Mouse (Mus musculus) left cerebral cortex, postnatal 10 days (tissue): ENCODE measurements around the gene Dnaja4. TPM values are rescaled to one million over a fixed set of nuclear protein-coding genes. Genes with fewer than 3 reads are reported as not detected.
"Not testable (repeated sequence)": the region's sequence is repeated elsewhere in the genome, so short reads cannot be mapped to it uniquely, and the experiment has no call there.

Source experiments
- DNase-seq, 2 experiments: peaks; one replicate each; pipeline ENCODE4 v3.0.0; 2021 to 2022; ENCODE audit warnings: low spot score in 2 of 2, mixed read lengths in 1 of 2; ENCODE audit errors: extremely low spot score in 1 of 2
- intact Hi-C: fragments of 180-260 bp; cut with DNase I; formaldehyde crosslinking; loops from one replicate; pipeline ENCODE4 v1.15.1; 2025
- total RNA-seq, 2 experiments: library from RNA; stranded (reverse); gene quantifications; 2 replicates each; pipeline ENCODE4 v1.2.3; 2021

The Dnaja4 gene
- total RNA-seq, 2 experiments from 2014 or later, result 13.6 to 14.4 TPM

GRCm38 (mm10) chr9:54690697-54691096 lies 8.0 kb upstream of the Dnaja4 start:
- DNase-seq, intact Hi-C loops: not testable (repeated sequence)

GRCm38 (mm10) chr9:54691241-54691805 lies 7.3 kb upstream of the Dnaja4 start:
- intact Hi-C loops, DNase-seq: not testable (repeated sequence)

GRCm38 (mm10) chr9:54699087-54699344 lies 343 bp downstream of the Dnaja4 start:
- no peak for DNase-seq
- intact Hi-C loops, result no loop called here

- intact Hi-C loops, result no loop called here
- DNase-seq, result peak; percentile 65 to 91
These were observed 886 bp downstream of the Dnaja4 start for GRCm38 (mm10) chr9:54699345-54700173.

- DNase-seq, result peak in 1 of 2 experiments; percentile 26
- intact Hi-C loops, result no loop called here
These were observed 1.5 kb downstream of the Dnaja4 start for GRCm38 (mm10) chr9:54700174-54700475.

- intact Hi-C loops, result no loop called here
- no peak for DNase-seq
These were observed 2.1 kb downstream of the Dnaja4 start for GRCm38 (mm10) chr9:54700746-54701145.

- no peak for DNase-seq
- intact Hi-C loops, result no loop called here
These were observed 3.9 kb downstream of the Dnaja4 start for GRCm38 (mm10) chr9:54702581-54702980.

- no peak for DNase-seq
These were observed 5.7 kb downstream of the Dnaja4 start for GRCm38 (mm10) chr9:54704361-54704760.

GRCm38 (mm10) chr9:54705561-54705960 lies 6.9 kb downstream of the Dnaja4 start:
- DNase-seq, result no peak
- intact Hi-C loops, result no loop called here

More at GRCm38 (mm10) chr9:54704361-54704760, 5.7 kb downstream of the Dnaja4 start:
- intact Hi-C loops, result no loop called here

GRCm38 (mm10) chr9:54707288-54707999 lies 8.8 kb downstream of the Dnaja4 start:
- intact Hi-C loops, result no loop called here
- DNase-seq, result no peak

- intact Hi-C loops, result no loop called here
- no peak for DNase-seq
These were observed 9.4 kb downstream of the Dnaja4 start for GRCm38 (mm10) chr9:54708085-54708484.

GRCm38 (mm10) chr9:54715776-54716175 lies 17.1 kb downstream of the Dnaja4 start:
- intact Hi-C loops, result no loop called here
- no peak for DNase-seq

GRCm38 (mm10) chr9:54717527-54717926 lies 18.9 kb downstream of the Dnaja4 start:
- no peak for DNase-seq
- intact Hi-C loops, result no loop called here

- DNase-seq, result no peak
- intact Hi-C loops, result loop anchor here (10.0 kb wide), 1 partner anchor 173 kb away; no protein-coding TSS in a partner anchor
These were observed 23.5 kb downstream of the Dnaja4 start for GRCm38 (mm10) chr9:54722156-54722555.

- no peak for DNase-seq
- intact Hi-C loops, result loop anchor here (10.0 kb wide), 1 partner anchor 172 kb away; no protein-coding TSS in a partner anchor
These were observed 23.9 kb downstream of the Dnaja4 start for GRCm38 (mm10) chr9:54722596-54722995.

- intact Hi-C loops, result loop anchor here (10.0 kb wide), 1 partner anchor 168 kb away; no protein-coding TSS in a partner anchor
- no peak for DNase-seq
These were observed 27.6 kb downstream of the Dnaja4 start for GRCm38 (mm10) chr9:54726315-54726714.

GRCm38 (mm10) chr9:54732122-54732521 lies 33.4 kb downstream of the Dnaja4 start:
- DNase-seq, result no peak
- intact Hi-C loops, result no loop called here

GRCm38 (mm10) chr9:54733921-54734638 lies 35.4 kb downstream of the Dnaja4 start, which contains the start of gene Wdr61:
TSS of gene Wdr61 (minus strand) at chr9:54734519.
- intact Hi-C loops, result no loop called here
- DNase-seq, result peak; percentile 96 to 99

GRCm38 (mm10) chr9:54734639-54735252 lies 36.1 kb downstream of the Dnaja4 start:
- DNase-seq, result no peak
- intact Hi-C loops, result loop anchor here (5.0 kb wide), 1 partner anchor 378 kb away; no protein-coding TSS in a partner anchor
